Mouse (Mus musculus) lung, embryonic 16.5 days (tissue): ENCODE data around the gene Olfr545. TPM values are rescaled to one million over a fixed set of nuclear protein-coding genes. Genes with fewer than 3 reads are reported as not detected.

Source experiments
- ATAC-seq: fragments of 200-750 bp; cut with Nextera tagmentation; 2 replicates; pipeline ENCODE4 v1.8.0; 2017; ENCODE audit warnings: low read depth, mild to moderate bottlenecking, moderate library complexity
- H3K27ac ChIP-seq: fragments of 300-500 bp; sonication (generic); 2 replicates; pipeline ENCODE4 v1.5.1; 2014; ENCODE audit warnings: mild to moderate bottlenecking, control low read depth, low read length
- H3K27me3 ChIP-seq: fragments of 300-500 bp; sonication (generic); 2 replicates; pipeline ENCODE4 v1.6.1; 2014; ENCODE audit warnings: low read depth, low read length, mixed read lengths; ENCODE audit not compliant: control insufficient read depth, insufficient read depth
- H3K36me3 ChIP-seq: fragments of 300-500 bp; sonication (generic); 2 replicates; pipeline ENCODE4 v1.6.1; 2014; ENCODE audit warnings: low read length; ENCODE audit not compliant: control insufficient read depth, insufficient read depth
- H3K4me1 ChIP-seq: fragments of 300-500 bp; sonication (generic); replicated peaks from 2 replicates; pipeline ENCODE4 v1.6.1; 2014; ENCODE audit warnings: low read length, mixed read lengths; ENCODE audit not compliant: control insufficient read depth, insufficient read depth
- H3K4me2 ChIP-seq: fragments of 300-500 bp; sonication (generic); 2 replicates; pipeline ENCODE4 v1.6.1; 2014; ENCODE audit warnings: low read depth, low read length, control low read depth
- H3K4me3 ChIP-seq: fragments of 300-500 bp; sonication (generic); 2 replicates; pipeline ENCODE4 v1.5.1; 2014; ENCODE audit warnings: mild to moderate bottlenecking, low read length, control low read depth
- H3K9ac ChIP-seq: fragments of 300-500 bp; sonication (generic); 2 replicates; pipeline ENCODE4 v1.6.1; 2014; ENCODE audit warnings: low read length, control low read depth
- H3K9me3 ChIP-seq: fragments of 300-500 bp; sonication (generic); 2 replicates; pipeline ENCODE4 v1.6.1; 2016; ENCODE audit warnings: low read length; ENCODE audit not compliant: control insufficient read depth
- WGBS: fragments of 180-500 bp; shearing (Covaris S2); extraction: QIAGEN DNeasy Blood & Tissue Kit; methylation state at CpG from one replicate; pipeline ENCODE4 v1.1.7; 2014; 5-methylcytosine and 5-hydroxymethylcytosine counted together
- polyA plus RNA-seq: library from polyadenylated mRNA; unstranded; fragments of >200 nt; fragmentation: Nextera tagmentation; extraction: Ambion mirVana; gene quantifications from 2 replicates; pipeline ENCODE4 v1.2.1, GENCODE M21; 2015

Olfr545 gene
- polyA plus RNA-seq, 1 experiment from 2014 or later: not detected

DNA sequence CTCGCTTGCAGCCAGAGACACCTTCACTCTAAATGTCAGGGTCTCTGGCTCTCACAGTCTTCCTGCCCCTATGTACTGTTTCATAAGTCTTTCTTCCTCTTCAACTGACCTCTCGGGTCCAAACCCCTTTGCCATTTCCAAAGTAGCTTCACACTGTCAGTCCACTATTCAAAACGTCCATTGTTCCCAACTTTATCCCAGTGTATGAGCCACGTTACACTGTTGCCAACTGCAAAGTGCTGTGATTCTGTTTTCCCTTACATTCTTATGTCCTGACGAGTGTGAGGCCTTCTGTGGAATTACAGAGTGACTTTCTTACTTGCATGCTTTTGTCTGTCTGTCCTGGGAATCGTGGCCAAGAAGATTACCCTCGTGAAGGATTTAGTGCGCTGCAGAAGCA, 31.8 kb downstream of the Olfr545 start:
- 88% methylated on average over 8 of the region's 8 CpGs for WGBS
- Histone ChIP-seq H3K9ac (no peak overlapping the region), H3K4me3 (no peak overlapping the region), H3K4me2 (no peak overlapping the region), H3K27ac (no peak overlapping the region), H3K36me3 (peaks cover 47% of the 10 kb centered on the region), H3K4me1 (no peaks in the 10 kb centered on the region), H3K9me3 (no peaks in the 10 kb centered on the region), H3K27me3 (no peaks in the 10 kb centered on the region)
- ATAC-seq: no peak

- no peaks in the 10 kb centered on the region for H3K4me1 ChIP-seq
- ATAC-seq: no peak
- H3K27me3 ChIP-seq: no peaks in the 10 kb centered on the region
- WGBS: 82% methylated on average over 5 of the region's 5 CpGs
- no peak overlapping the region for H3K4me3 ChIP-seq
- H3K36me3 ChIP-seq: peaks cover 71% of the 10 kb centered on the region
- H3K27ac ChIP-seq: no peak overlapping the region
- H3K4me2 ChIP-seq: no peak overlapping the region
- no peaks in the 10 kb centered on the region for H3K9me3 ChIP-seq
- H3K9ac ChIP-seq: no peak overlapping the region
These were observed 40.6 kb downstream of the Olfr545 start for GRCm38 (mm10) chr7:102458618-102459380.

DNA sequence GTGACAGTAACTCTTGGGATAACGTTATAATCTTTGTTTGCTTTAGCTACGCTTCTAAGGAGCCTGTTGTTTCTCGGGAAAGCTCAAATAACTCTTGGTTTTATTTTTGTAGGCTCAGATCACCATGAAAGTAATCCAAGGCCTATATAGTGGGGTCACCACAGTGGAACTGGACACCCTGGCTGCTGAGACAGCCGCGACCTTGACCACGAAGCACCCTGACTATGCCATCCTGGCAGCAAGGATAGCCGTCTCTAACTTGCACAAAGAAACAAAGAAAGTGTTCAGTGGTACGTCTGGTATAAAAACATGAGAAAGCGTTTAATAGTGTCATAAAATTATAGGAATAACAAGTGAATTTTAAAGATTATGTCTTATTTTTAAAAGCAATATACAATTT, 52.9 kb downstream of the Olfr545 start:
- Histone ChIP-seq H3K27me3 (no peaks in the 10 kb centered on the region), H3K27ac (no peak overlapping the region), H3K4me1 (peaks cover 16% of the 10 kb centered on the region), H3K9me3 (no peaks in the 10 kb centered on the region), H3K36me3 (peaks cover 37% of the 10 kb centered on the region), H3K9ac (no peak overlapping the region), H3K4me3 (no peak overlapping the region), H3K4me2 (no peak overlapping the region)
- WGBS: 89% methylated on average over 9 of the region's 9 CpGs
- ATAC-seq: no peak

DNA sequence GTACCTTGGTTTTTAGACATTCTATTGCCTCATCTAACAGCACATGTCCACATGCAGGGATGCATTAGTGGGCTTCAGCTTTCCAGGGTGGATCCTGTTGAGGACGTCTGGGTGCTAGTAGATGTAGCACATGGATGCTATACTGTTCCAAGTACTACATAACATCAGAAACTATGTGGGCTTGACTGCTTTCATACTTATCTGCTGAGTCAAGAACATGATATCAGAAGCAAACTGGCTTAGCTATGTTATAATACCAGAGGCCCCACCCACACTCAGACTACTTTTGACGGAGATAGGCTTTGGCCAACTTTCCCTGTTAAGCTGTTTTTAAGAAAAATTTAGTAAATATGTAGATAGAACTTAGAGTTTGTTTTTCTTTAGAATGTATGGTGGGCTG, 55.1 kb downstream of the Olfr545 start:
- no peak for ATAC-seq
- no peak overlapping the region for H3K4me3 ChIP-seq
- no peak overlapping the region for H3K9ac ChIP-seq
- no peaks in the 10 kb centered on the region for H3K9me3 ChIP-seq
- no peak overlapping the region for H3K4me2 ChIP-seq
- peaks cover 25% of the 10 kb centered on the region for H3K36me3 ChIP-seq
- H3K4me1 ChIP-seq: peaks cover 16% of the 10 kb centered on the region
- WGBS: 59% methylated on average over 2 of the region's 2 CpGs
- no peaks in the 10 kb centered on the region for H3K27me3 ChIP-seq
- H3K27ac ChIP-seq: no peak overlapping the region

- WGBS: 0% methylated on average over 4 of the region's 4 CpGs
- Histone ChIP-seq H3K4me1 (peaks cover 16% of the 10 kb centered on the region), H3K27ac (peak overlapping the region; percentile 89), H3K9ac (peak overlapping the region; percentile 92), H3K4me2 (peak overlapping the region; percentile 69), H3K4me3 (peak overlapping the region; percentile 87), H3K9me3 (no peaks in the 10 kb centered on the region), H3K27me3 (no peaks in the 10 kb centered on the region), H3K36me3 (peaks cover 15% of the 10 kb centered on the region)
- ATAC-seq: no peak
These were observed 56.9 kb downstream of the Olfr545 start for GRCm38 (mm10) chr7:102442432-102442831.

DNA sequence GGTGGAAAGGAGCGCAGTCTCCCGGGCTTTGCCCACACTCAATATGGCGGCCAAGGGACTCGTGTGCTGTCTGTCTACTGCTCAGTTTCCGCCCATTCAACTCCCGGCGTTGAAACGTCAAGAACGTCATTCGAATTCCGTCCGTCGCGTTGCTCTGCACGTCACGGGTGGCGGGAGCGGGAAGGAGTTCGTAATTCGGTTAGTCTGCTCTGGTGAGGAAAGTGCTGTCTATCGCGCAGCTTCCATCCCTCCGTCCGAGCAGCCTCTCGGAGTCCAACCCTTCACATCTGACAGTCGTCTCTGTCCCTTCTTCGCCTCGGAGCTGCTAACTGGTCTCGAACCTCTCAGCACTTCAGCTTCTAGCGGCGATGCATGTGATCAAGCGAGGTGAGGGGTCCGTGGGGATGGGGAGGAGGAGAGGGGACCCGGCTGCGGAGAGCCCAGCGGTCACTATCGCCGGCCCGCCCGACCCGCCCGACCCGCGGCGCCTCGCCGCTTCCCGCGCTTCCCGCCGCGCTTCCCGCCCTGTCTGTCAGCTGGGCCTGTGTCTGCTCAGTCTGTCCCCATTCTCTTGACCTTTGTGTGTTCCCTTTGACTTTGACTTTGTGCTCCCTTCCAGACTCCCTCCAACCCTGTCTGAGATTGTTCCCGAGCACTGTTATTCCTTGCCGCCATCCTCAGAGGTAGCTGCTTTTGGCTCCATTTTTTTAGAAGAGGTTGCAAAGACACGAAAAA, 57.5 kb downstream of the Olfr545 start, which contains the start of gene Rrm1:
Rrm1 (plus strand) TSS at position 39 of the 735 bp plus-strand sequence.
- peaks cover 16% of the 10 kb centered on the region for H3K4me1 ChIP-seq
- peak within 1 kb of the TSS; percentile 69 for H3K4me2 ChIP-seq
- ATAC-seq: peak; percentile 99
- WGBS: under 1% methylated on average over 43 of the region's 56 CpGs
- H3K4me3 ChIP-seq: peak within 1 kb of the TSS; percentile 87
- H3K27ac ChIP-seq: peak within 1 kb of the TSS; percentile 89
- H3K9me3 ChIP-seq: no peaks in the 10 kb centered on the region
- H3K27me3 ChIP-seq: no peaks in the 10 kb centered on the region
- peaks cover 12% of the 10 kb centered on the region for H3K36me3 ChIP-seq
- H3K9ac ChIP-seq: peak within 1 kb of the TSS; percentile 92

Other genes with a start within 250 kb of the Olfr545 start
- 78.1 and 82.1 TPM in 2 replicates for gene Rhog, start 243.5 kb downstream of the Olfr545 start, polyA plus RNA-seq
- gene Stim1, start 231.8 kb downstream of the Olfr545 start, polyA plus RNA-seq: 20.6 and 21.3 TPM in 2 replicates
- 160 and 162 TPM in 2 replicates for gene Rrm1, start 57.9 kb downstream of the Olfr545 start, polyA plus RNA-seq
- 0.18 TPM in 1 of 2 replicates, not detected in the other for gene Olfr543, start 17.9 kb downstream of the Olfr545 start, polyA plus RNA-seq
- gene Olfr544, start 11.3 kb downstream of the Olfr545 start, polyA plus RNA-seq: 0.06 and 0.08 TPM in 2 replicates
- not detected in 2 replicates for gene Olfr547, start 35.2 kb upstream of the Olfr545 start, polyA plus RNA-seq
- gene Olfr548-ps1, start 41.3 kb upstream of the Olfr545 start, polyA plus RNA-seq: not detected in 2 replicates
- gene Olfr549, start 50.3 kb upstream of the Olfr545 start, polyA plus RNA-seq: not detected in 2 replicates
- 1.1 TPM in 2 replicates for gene Trim21, start 65.9 kb upstream of the Olfr545 start, polyA plus RNA-seq
- gene Olfr550, start 71.9 kb upstream of the Olfr545 start, polyA plus RNA-seq: not detected in 2 replicates
- gene Olfr551, start 92.3 kb upstream of the Olfr545 start, polyA plus RNA-seq: not detected in 2 replicates
- gene Olfr552, start 98.2 kb upstream of the Olfr545 start, polyA plus RNA-seq: not detected in 2 replicates
- not detected in 2 replicates for gene Olfr553, start 118.6 kb upstream of the Olfr545 start, polyA plus RNA-seq
- gene Olfr554, start 138.9 kb upstream of the Olfr545 start, polyA plus RNA-seq: not detected in 2 replicates
- gene Olfr555, start 159.2 kb upstream of the Olfr545 start, polyA plus RNA-seq: not detected in 2 replicates
- gene Olfr556, start 165.3 kb upstream of the Olfr545 start, polyA plus RNA-seq: not detected in 2 replicates
- 15.6 and 17.3 TPM in 2 replicates for gene Trim68, start 187.8 kb upstream of the Olfr545 start, polyA plus RNA-seq
- not detected in 2 replicates for gene Olfr557, start 196.3 kb upstream of the Olfr545 start, polyA plus RNA-seq
- 0.47 and 0.48 TPM in 2 replicates for gene Olfr558, start 202.6 kb upstream of the Olfr545 start, polyA plus RNA-seq
- gene Olfr33, start 219.5 kb upstream of the Olfr545 start, polyA plus RNA-seq: not detected in 2 replicates
- not detected in 2 replicates for gene Olfr559, start 227.9 kb upstream of the Olfr545 start, polyA plus RNA-seq